Mouse (Mus musculus) G1E (cell line): ENCODE results near the gene Ltbp2.

Experiments
- CTCF ChIP-seq: IDR thresholded peaks from 2 replicates; pipeline ENCODE4 v1.5.1; 2012; ENCODE audit warnings: low read depth, low read length, inconsistent platforms, mixed read lengths
- GATA1 ChIP-seq: IDR thresholded peaks from 2 replicates; pipeline ENCODE4 v1.6.1; 2012; ENCODE audit warnings: borderline replicate concordance, low read length, inconsistent platforms, mixed read lengths
- GATA2 ChIP-seq: IDR thresholded peaks from 2 replicates; pipeline ENCODE4 v1.6.1; 2012; ENCODE audit warnings: low read depth, low read length, inconsistent platforms, borderline replicate concordance

DNA sequence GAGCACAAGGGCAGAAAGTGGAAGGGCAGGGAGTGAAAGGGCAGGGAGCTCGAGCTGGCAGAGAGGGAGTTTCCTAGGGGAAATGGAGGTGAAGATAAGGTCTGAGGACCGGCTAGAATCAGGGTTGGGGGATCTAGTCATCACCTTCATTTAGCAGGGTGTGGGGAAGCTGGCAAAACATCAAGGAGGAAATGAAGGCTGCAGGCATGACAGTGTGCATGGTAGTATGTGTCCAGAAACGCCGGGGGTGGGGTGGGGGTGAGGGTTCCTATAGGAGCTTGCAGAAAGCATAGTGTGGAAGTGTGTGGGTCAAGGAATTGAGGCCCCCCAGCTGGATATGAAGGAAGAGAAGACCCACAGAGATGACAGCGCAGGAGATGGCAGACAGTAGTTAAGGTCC is 45.2 kb downstream of the Ltbp2 start:
- TF ChIP-seq CTCF (no peak), GATA1 (no peak), GATA2 (no peak)
